Mouse (Mus musculus) midbrain, embryonic 15.5 days (tissue): ENCODE measurements around the gene Tfeb. TPM values are rescaled to one million over a fixed set of nuclear protein-coding genes. Genes with fewer than 3 reads are reported as not detected.

ENCODE experiments used
- ATAC-seq: fragments of 200-750 bp; cut with Nextera tagmentation; replicated peaks from 2 replicates; pipeline ENCODE4 v1.8.0; 2017; ENCODE audit warnings: moderate TSS enrichment
- H3K27ac ChIP-seq: fragments of 300-500 bp; sonication (generic); 2 replicates; pipeline ENCODE4 v1.5.1; 2015; ENCODE audit warnings: mild to moderate bottlenecking, inconsistent platforms
- H3K27me3 ChIP-seq: fragments of 300-500 bp; sonication (generic); replicated peaks from 2 replicates; pipeline ENCODE4 v1.6.1; 2015; ENCODE audit warnings: inconsistent platforms
- H3K36me3 ChIP-seq: fragments of 300-500 bp; sonication (generic); replicated peaks from 2 replicates; pipeline ENCODE4 v1.6.1; 2015; ENCODE audit warnings: inconsistent platforms
- H3K4me1 ChIP-seq: fragments of 300-500 bp; sonication (generic); 2 replicates; pipeline ENCODE4 v1.6.1; 2015; ENCODE audit warnings: inconsistent platforms
- H3K4me2 ChIP-seq: fragments of 300-500 bp; sonication (generic); 2 replicates; pipeline ENCODE4 v1.6.1; 2015; ENCODE audit warnings: inconsistent platforms, mild to moderate bottlenecking, moderate library complexity
- H3K4me3 ChIP-seq: fragments of 300-500 bp; sonication (generic); 2 replicates; pipeline ENCODE4 v1.5.1; 2015; ENCODE audit warnings: mild to moderate bottlenecking, inconsistent platforms
- H3K9ac ChIP-seq: fragments of 300-500 bp; sonication (generic); 2 replicates; pipeline ENCODE4 v1.6.1; 2015; ENCODE audit warnings: mild to moderate bottlenecking, inconsistent platforms
- H3K9me3 ChIP-seq: fragments of 300-500 bp; sonication (generic); 2 replicates; pipeline ENCODE4 v1.6.1; 2016; ENCODE audit warnings: inconsistent platforms
- WGBS: fragments of 180-500 bp; shearing (Covaris S2); methylation state at CpG from one replicate; pipeline ENCODE4 v1.1.7; 2015; ENCODE audit warnings: mixed read lengths; 5-methylcytosine and 5-hydroxymethylcytosine counted together
- polyA plus RNA-seq: library from polyadenylated mRNA; unstranded; fragments of >200 nt; fragmentation: Nextera tagmentation; extraction: Ambion mirVana; gene quantifications from 2 replicates; pipeline ENCODE4 v1.2.1, GENCODE M21; 2015

Gene Tfeb
- polyA plus RNA-seq, 1 experiment from 2014 or later, result 3.2 TPM

DNA sequence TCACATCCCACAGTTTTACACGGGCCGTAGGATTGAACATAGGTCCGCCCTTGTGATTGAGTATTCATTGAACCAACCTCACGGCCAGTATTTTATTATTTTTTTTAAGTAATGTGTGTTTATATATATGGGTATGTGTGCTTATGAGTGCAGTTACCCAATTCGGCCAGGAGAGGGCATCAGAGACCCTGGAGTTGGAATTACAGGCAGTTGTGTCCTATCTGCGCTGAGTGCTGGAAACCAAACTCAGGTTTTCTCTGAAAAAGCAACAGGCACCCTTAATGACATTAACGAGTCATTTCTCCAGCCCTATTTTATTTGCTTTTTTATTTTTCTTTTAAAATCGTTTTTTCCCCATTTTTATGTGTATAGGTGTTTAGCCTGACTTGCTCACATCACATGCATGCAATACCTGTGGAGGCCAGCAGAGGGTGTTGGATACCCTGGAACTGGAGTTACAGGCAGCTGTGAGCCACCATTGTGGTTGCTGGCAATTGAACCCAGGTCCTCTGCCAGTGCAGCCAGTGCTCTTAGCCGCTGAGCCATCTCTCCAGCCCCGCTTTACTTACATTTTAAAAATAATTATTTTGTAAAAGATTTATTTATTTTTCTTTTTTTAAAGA, 8.0 kb downstream of the Tfeb start:
- no peak for ATAC-seq
- Histone ChIP-seq H3K36me3 (no peaks in the 10 kb centered on the region), H3K27ac (no peak overlapping the region), H3K4me3 (no peak overlapping the region), H3K27me3 (no peaks in the 10 kb centered on the region), H3K4me2 (no peak overlapping the region), H3K9me3 (0 out of 2 replicates have a peak, but pooled peaks cover 2% of the 10 kb centered on the region), H3K4me1 (no peaks in the 10 kb centered on the region), H3K9ac (no peak overlapping the region)
- 88% methylated on average over 10 of the region's 10 CpGs for WGBS

DNA sequence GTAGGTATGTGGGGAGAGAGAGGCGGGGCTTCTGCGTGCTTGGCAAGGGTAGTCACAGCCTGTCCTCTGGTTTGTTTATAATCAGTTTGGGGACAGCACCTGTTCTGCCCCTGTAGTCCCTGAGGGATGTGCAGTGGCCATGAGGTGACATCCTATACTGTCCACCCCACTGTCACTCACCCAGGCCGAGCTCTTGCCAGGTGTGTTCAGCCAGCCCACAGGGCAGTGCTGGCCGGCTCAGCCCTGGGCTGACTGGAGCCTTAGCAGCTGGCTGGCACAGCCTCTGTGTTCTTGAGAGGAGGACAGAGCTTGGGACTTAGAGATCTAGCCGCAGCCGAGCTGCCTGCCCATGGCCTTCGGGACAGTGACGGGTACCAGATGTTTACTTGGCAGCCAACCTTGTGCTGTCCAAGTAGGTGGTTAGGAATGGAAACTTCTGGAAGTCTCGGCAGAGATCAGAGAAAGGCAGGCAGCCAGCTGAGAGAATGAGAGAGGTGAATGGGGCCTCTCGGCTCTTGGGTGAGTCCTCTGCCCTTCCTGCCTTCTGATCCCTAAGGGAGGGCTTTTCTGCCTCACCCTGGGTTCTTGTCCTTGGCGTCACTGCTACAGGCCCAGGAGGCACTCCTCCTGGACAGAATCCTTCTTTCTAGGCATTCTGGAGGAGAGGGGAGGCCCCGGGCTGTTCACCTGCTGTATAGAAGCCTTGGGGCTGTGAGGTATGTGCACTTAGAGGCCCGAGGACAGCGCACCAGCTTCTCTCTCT, 12.1 kb downstream of the Tfeb start:
- H3K36me3 ChIP-seq, result no peaks in the 10 kb centered on the region
- WGBS, result 81% methylated on average over 14 of the region's 14 CpGs
- ATAC-seq, result no peak

DNA sequence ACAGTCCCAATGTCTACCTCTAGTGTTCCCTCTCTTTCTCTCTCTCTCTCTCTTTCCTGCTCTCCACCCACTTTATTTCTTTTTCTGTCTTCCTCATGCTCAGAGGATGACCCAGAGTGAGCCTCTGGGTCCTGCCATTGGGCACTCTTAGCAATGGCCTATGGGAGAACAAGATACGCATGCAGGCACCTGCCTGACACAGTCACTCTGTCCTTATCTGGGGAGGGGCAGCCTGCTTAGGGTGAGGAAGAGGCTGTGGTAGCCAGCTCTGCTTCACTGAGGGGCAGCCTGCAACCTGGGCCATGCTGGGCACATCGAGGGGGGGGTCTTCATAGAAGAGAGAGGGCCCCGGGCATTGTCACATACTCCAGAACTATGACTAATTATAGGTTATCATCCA, 12.8 kb downstream of the Tfeb start:
- 78% methylated on average over 3 of the region's 3 CpGs for WGBS
- H3K9ac ChIP-seq, result no peak overlapping the region
- H3K27ac ChIP-seq, result no peak overlapping the region
- 0 out of 2 replicates have a peak, but pooled peaks cover 2% of the 10 kb centered on the region for H3K9me3 ChIP-seq
- no peaks in the 10 kb centered on the region for H3K4me1 ChIP-seq
- no peak overlapping the region for H3K4me3 ChIP-seq
- H3K27me3 ChIP-seq, result no peaks in the 10 kb centered on the region
- H3K4me2 ChIP-seq, result no peak overlapping the region
- ATAC-seq, result no peak
- no peaks in the 10 kb centered on the region for H3K36me3 ChIP-seq

More for the DNA sequence above, 12.1 kb downstream of the Tfeb start:
- Histone ChIP-seq H3K9ac (no peak overlapping the region), H3K4me3 (no peak overlapping the region), H3K4me2 (no peak overlapping the region), H3K27me3 (no peaks in the 10 kb centered on the region), H3K4me1 (no peaks in the 10 kb centered on the region), H3K9me3 (0 out of 2 replicates have a peak, but pooled peaks cover 2% of the 10 kb centered on the region), H3K27ac (no peak overlapping the region)

- Histone ChIP-seq H3K4me3 (no peak overlapping the region), H3K27me3 (no peaks in the 10 kb centered on the region), H3K4me1 (no peaks in the 10 kb centered on the region), H3K9me3 (no peaks in the 10 kb centered on the region), H3K9ac (no peak overlapping the region), H3K27ac (no peak overlapping the region), H3K36me3 (no peaks in the 10 kb centered on the region), H3K4me2 (no peak overlapping the region)
- no peak for ATAC-seq
- 55% methylated on average over 6 of the region's 6 CpGs for WGBS
These were observed 13.3 kb downstream of the Tfeb start for GRCm38 (mm10) chr17:47750101-47750500.

- Histone ChIP-seq H3K27ac (no peak overlapping the region), H3K9ac (no peak overlapping the region), H3K27me3 (no peaks in the 10 kb centered on the region), H3K9me3 (no peaks in the 10 kb centered on the region), H3K4me3 (no peak overlapping the region), H3K4me2 (no peak overlapping the region), H3K4me1 (no peaks in the 10 kb centered on the region), H3K36me3 (no peaks in the 10 kb centered on the region)
- no peak for ATAC-seq
- WGBS, result 79% methylated on average over 5 of the region's 5 CpGs
These were observed 15.0 kb downstream of the Tfeb start for GRCm38 (mm10) chr17:47751811-47752210.

DNA sequence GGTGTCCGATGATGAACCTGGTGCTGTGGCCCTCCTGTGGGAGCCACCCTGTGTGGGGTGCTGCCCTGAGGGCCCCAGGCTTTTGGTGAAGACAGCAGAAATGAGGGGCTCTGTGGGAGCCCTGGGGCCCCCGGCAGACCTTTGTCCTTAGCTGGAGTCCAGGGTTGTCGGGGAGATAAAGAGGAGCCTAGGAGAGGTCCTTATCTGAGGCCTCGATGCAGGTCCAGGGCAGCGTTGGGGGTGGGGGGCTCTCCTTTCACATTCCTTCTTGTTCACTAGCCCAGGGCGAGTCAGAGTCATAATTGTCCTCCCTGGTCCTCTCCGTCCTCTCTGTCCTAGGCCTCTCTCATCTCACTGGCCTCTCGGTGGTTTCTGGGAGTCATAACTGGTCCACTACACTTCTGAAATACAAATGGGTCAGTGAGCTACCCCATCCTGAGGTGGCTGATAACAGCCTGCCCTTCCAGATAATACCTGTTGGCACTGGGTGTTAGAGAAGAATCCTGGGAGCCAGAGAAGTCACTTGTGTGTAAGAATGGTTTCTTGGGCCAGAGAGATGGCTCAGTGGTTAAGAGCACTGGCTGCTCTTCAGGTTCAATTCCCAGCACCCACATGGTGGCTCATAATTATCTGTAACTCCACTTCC, 16.4 kb downstream of the Tfeb start:
- no peaks in the 10 kb centered on the region for H3K36me3 ChIP-seq
- WGBS, result 87% methylated on average over 8 of the region's 8 CpGs
- H3K4me3 ChIP-seq, result no peak overlapping the region
- H3K27ac ChIP-seq, result no peak overlapping the region
- no peaks in the 10 kb centered on the region for H3K4me1 ChIP-seq
- no peaks in the 10 kb centered on the region for H3K27me3 ChIP-seq
- H3K4me2 ChIP-seq, result no peak overlapping the region
- no peak for ATAC-seq
- no peaks in the 10 kb centered on the region for H3K9me3 ChIP-seq
- H3K9ac ChIP-seq, result no peak overlapping the region

- Histone ChIP-seq H3K36me3 (no peaks in the 10 kb centered on the region), H3K27ac (no peak overlapping the region), H3K4me3 (no peak overlapping the region), H3K27me3 (no peaks in the 10 kb centered on the region), H3K9ac (no peak overlapping the region), H3K4me1 (no peaks in the 10 kb centered on the region), H3K4me2 (no peak overlapping the region), H3K9me3 (no peaks in the 10 kb centered on the region)
- WGBS, result 86% methylated on average over 11 of the region's 13 CpGs
- no peak for ATAC-seq
These were observed 17.4 kb downstream of the Tfeb start for GRCm38 (mm10) chr17:47754246-47754645.

GRCm38 (mm10) chr17:47756366-47756765, 19.5 kb downstream of the Tfeb start:
- Histone ChIP-seq H3K4me3 (no peak overlapping the region), H3K4me1 (no peaks in the 10 kb centered on the region), H3K4me2 (no peak overlapping the region), H3K9me3 (no peaks in the 10 kb centered on the region), H3K9ac (no peak overlapping the region), H3K27ac (no peak overlapping the region), H3K27me3 (no peaks in the 10 kb centered on the region), H3K36me3 (no peaks in the 10 kb centered on the region)
- no peak for ATAC-seq
- 38% methylated on average over 6 of the region's 6 CpGs for WGBS

- Histone ChIP-seq H3K9ac (no peak overlapping the region), H3K27me3 (no peaks in the 10 kb centered on the region), H3K9me3 (no peaks in the 10 kb centered on the region), H3K4me3 (no peak overlapping the region), H3K36me3 (no peaks in the 10 kb centered on the region), H3K4me1 (no peaks in the 10 kb centered on the region), H3K4me2 (no peak overlapping the region), H3K27ac (no peak overlapping the region)
- whole genome bisulfite sequencing, result 91% methylated on average over 7 of the region's 7 CpGs
- no peak for ATAC-seq
These were observed 20.3 kb downstream of the Tfeb start for GRCm38 (mm10) chr17:47757056-47757610.

- Histone ChIP-seq H3K4me1 (peaks cover 6% of the 10 kb centered on the region), H3K4me3 (no peak overlapping the region), H3K27me3 (no peaks in the 10 kb centered on the region), H3K4me2 (no peak overlapping the region), H3K27ac (no peak overlapping the region), H3K36me3 (no peaks in the 10 kb centered on the region), H3K9ac (no peak overlapping the region), H3K9me3 (no peaks in the 10 kb centered on the region)
- 78% methylated on average over 15 of the region's 15 CpGs for WGBS
- ATAC-seq, result no peak
These were observed 23.0 kb downstream of the Tfeb start for GRCm38 (mm10) chr17:47759702-47760410.

GRCm38 (mm10) chr17:47762028-47762427, 25.2 kb downstream of the Tfeb start:
- H3K4me2 ChIP-seq, result no peak overlapping the region
- WGBS, result 81% methylated on average over 7 of the region's 7 CpGs
- no peaks in the 10 kb centered on the region for H3K9me3 ChIP-seq
- H3K27ac ChIP-seq, result no peak overlapping the region
- no peaks in the 10 kb centered on the region for H3K27me3 ChIP-seq
- no peak overlapping the region for H3K4me3 ChIP-seq
- H3K9ac ChIP-seq, result no peak overlapping the region
- H3K36me3 ChIP-seq, result no peaks in the 10 kb centered on the region
- no peak for ATAC-seq
- H3K4me1 ChIP-seq, result peaks cover 6% of the 10 kb centered on the region
